Mouse (Mus musculus): ENCODE data around the gene Slc22a13.

- TF ChIP-seq CTCF (IDR thresholded peaks at IDR 0.05; ENCODE audit: insufficient read depth, low read length) (no peak), POLR2A (IDR thresholded peaks at IDR 0.05; ENCODE audit: borderline replicate concordance, extremely low read depth, low read depth, low read length) (no peak)
Measured at GRCm38 (mm10) chr9:119212996-119213395, 4.1 kb upstream of the Slc22a13 start.
